Mouse (Mus musculus): ENCODE measurements around the gene Exosc7.
A peak's percentile ranks its signal among the peaks of the same experiment; 100 is the strongest.

Gene Exosc7

GRCm38 (mm10) chr9:123112805-123113521 lies at the start of gene Exosc7, which contains the start of gene Zdhhc3:
Gene Exosc7 (plus strand): TSS chr9:123113215.
Gene Zdhhc3 (minus strand): TSS chr9:123113205.
- DNase-seq: peak; percentile 70 to 79

GRCm38 (mm10) chr9:123079149-123079548 lies 33.9 kb upstream of the Exosc7 start:
- DNase-seq: no peak

- DNase-seq: no peak
Measured at GRCm38 (mm10) chr9:123080355-123080754, 32.7 kb upstream of the Exosc7 start.

- DNase-seq: no peak
Measured at GRCm38 (mm10) chr9:123080796-123081195, 32.2 kb upstream of the Exosc7 start.

- no peak for DNase-seq
Measured at GRCm38 (mm10) chr9:123085373-123085772, 27.6 kb upstream of the Exosc7 start.

- DNase-seq: no peak
Measured at GRCm38 (mm10) chr9:123087558-123087957, 25.5 kb upstream of the Exosc7 start.

GRCm38 (mm10) chr9:123090844-123091243 lies 22.2 kb upstream of the Exosc7 start:
- DNase-seq: no peak

- DNase-seq: no peak
Measured at GRCm38 (mm10) chr9:123099631-123100455, 13.2 kb upstream of the Exosc7 start.

- no peak for DNase-seq
Measured at GRCm38 (mm10) chr9:123103425-123103824, 9.6 kb upstream of the Exosc7 start.

- no peak for DNase-seq
Measured at GRCm38 (mm10) chr9:123104362-123104761, 8.7 kb upstream of the Exosc7 start.

- DNase-seq: no peak
Measured at GRCm38 (mm10) chr9:123107186-123107585, 5.8 kb upstream of the Exosc7 start.

- DNase-seq: no peak
Measured at GRCm38 (mm10) chr9:123109188-123109587, 3.8 kb upstream of the Exosc7 start.

- DNase-seq: no peak
Measured at GRCm38 (mm10) chr9:123111751-123112221, 1.2 kb upstream of the Exosc7 start.

- DNase-seq: no peak
Measured at GRCm38 (mm10) chr9:123113931-123114330, 916 bp downstream of the Exosc7 start.

- no peak for DNase-seq
Measured at GRCm38 (mm10) chr9:123115566-123115965, 2.6 kb downstream of the Exosc7 start.

GRCm38 (mm10) chr9:123123017-123123416 lies 10.0 kb downstream of the Exosc7 start:
- DNase-seq: no peak

- peak in 1 of 2 experiments; percentile 7 for DNase-seq
Measured at GRCm38 (mm10) chr9:123123571-123124412, 10.8 kb downstream of the Exosc7 start.

- DNase-seq: no peak
Measured at GRCm38 (mm10) chr9:123124413-123124981, 11.5 kb downstream of the Exosc7 start.

GRCm38 (mm10) chr9:123127663-123128062 lies 14.6 kb downstream of the Exosc7 start:
- DNase-seq: no peak

GRCm38 (mm10) chr9:123132994-123133393 lies 20.0 kb downstream of the Exosc7 start:
- no peak for DNase-seq

GRCm38 (mm10) chr9:123136953-123137682 lies 24.1 kb downstream of the Exosc7 start:
- DNase-seq: no peak
